Mouse (Mus musculus) stomach, embryonic 14.5 days (tissue): ENCODE data around the gene Enpp3. TPM values are rescaled to one million over a fixed set of nuclear protein-coding genes. Genes with fewer than 3 reads are reported as not detected.

Experiments
- ATAC-seq: fragments of 200-750 bp; cut with Nextera tagmentation; 2 replicates; pipeline ENCODE4 v1.8.0; 2017; ENCODE audit warnings: low read depth, moderate TSS enrichment; ENCODE audit not compliant: insufficient number of reproducible peaks, insufficient read depth, low FRiP score
- H3K27ac ChIP-seq: fragments of 300-500 bp; sonication (generic); 2 replicates; pipeline ENCODE4 v1.5.1; 2014; ENCODE audit warnings: mild to moderate bottlenecking, low read length, moderate library complexity, mixed read lengths
- H3K27me3 ChIP-seq: fragments of 300-500 bp; sonication (generic); 2 replicates; pipeline ENCODE4 v1.6.1; 2014; ENCODE audit warnings: low read length, control low read depth, mixed read lengths; ENCODE audit not compliant: control insufficient read depth, insufficient read depth
- H3K36me3 ChIP-seq: fragments of 300-500 bp; sonication (generic); 2 replicates; pipeline ENCODE4 v1.6.1; 2014; ENCODE audit warnings: mild to moderate bottlenecking, control low read depth, low read length, moderate library complexity, mixed read lengths; ENCODE audit not compliant: control insufficient read depth, insufficient read depth
- H3K4me1 ChIP-seq: fragments of 300-500 bp; sonication (generic); 2 replicates; pipeline ENCODE4 v1.6.1; 2014; ENCODE audit warnings: low read length, control low read depth, mixed read lengths; ENCODE audit not compliant: control insufficient read depth, insufficient read depth
- H3K4me2 ChIP-seq: fragments of 300-500 bp; sonication (generic); replicated peaks from 2 replicates; pipeline ENCODE4 v1.6.1; 2014; ENCODE audit warnings: low read depth, low read length, control low read depth
- H3K4me3 ChIP-seq: fragments of 300-500 bp; sonication (generic); 2 replicates; pipeline ENCODE4 v1.5.1; 2014; ENCODE audit warnings: low read depth, low read length, control low read depth
- H3K9ac ChIP-seq: fragments of 300-500 bp; sonication (generic); replicated peaks from 2 replicates; pipeline ENCODE4 v1.6.1; 2014; ENCODE audit warnings: low read depth, mild to moderate bottlenecking, control low read depth, low read length, moderate library complexity, mixed read lengths
- H3K9me3 ChIP-seq: fragments of 300-500 bp; sonication (generic); 2 replicates; pipeline ENCODE4 v1.6.1; 2016; ENCODE audit warnings: low read depth, low read length, control low read depth; ENCODE audit not compliant: control insufficient read depth
- WGBS: fragments of 180-500 bp; shearing (Covaris S2); extraction: QIAGEN DNeasy Blood & Tissue Kit; methylation state at CpG from one replicate; pipeline ENCODE4 v1.1.7; 2014; 5-methylcytosine and 5-hydroxymethylcytosine counted together
- polyA plus RNA-seq: library from polyadenylated mRNA; unstranded; fragments of >200 nt; fragmentation: Nextera tagmentation; extraction: Ambion mirVana; gene quantifications from 2 replicates; pipeline ENCODE4 v1.2.1, GENCODE M21; 2014

Enpp3 gene
- polyA plus RNA-seq, 1 experiment from 2014 or later = 9.1 TPM

DNA sequence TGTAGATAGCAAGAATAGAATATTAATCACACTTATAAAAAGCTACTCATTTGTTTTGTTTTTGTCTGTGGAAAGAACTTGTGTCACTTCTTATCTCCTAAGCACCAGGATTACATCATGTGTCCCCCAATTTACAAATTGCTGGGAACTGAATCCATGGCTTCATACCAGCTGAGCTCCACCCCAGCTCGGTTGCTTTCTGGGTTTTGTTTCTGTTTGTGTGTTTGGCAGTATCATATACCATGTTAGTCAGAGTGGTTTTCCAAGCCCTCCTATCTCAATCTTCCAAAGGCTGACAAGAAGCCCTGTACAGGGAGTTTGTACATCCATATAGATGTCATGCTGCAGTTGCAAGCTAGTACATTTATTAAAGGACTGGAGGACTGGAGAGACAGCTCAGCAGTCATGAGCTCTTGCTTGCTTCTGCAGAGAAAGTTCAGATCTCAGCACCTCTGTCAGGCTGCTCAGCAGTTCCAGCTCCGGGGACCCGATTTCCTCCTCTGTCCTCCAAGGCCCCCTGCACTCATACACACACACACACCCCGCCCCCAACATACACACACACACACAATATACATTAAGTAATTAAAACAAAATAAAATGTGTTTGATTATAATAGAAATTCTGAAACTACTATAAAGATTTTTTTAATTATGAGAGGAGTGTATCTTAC, 6.1 kb downstream of the Enpp3 start:
- WGBS = 44% methylated on average over 4 of the region's 4 CpGs
- no peaks in the 10 kb centered on the region for H3K9me3 ChIP-seq
- no peak overlapping the region for H3K4me3 ChIP-seq
- H3K4me2 ChIP-seq = 0 out of 2 replicates have a peak overlapping the region, but pooled peaks have one; percentile 26
- no peaks in the 10 kb centered on the region for H3K27me3 ChIP-seq
- peaks cover 10% of the 10 kb centered on the region; the same call in 1 of the 2 replicates for H3K4me1 ChIP-seq
- no peak for ATAC-seq
- no peaks in the 10 kb centered on the region for H3K36me3 ChIP-seq
- H3K27ac ChIP-seq = no peak overlapping the region
- H3K9ac ChIP-seq = no peak overlapping the region

DNA sequence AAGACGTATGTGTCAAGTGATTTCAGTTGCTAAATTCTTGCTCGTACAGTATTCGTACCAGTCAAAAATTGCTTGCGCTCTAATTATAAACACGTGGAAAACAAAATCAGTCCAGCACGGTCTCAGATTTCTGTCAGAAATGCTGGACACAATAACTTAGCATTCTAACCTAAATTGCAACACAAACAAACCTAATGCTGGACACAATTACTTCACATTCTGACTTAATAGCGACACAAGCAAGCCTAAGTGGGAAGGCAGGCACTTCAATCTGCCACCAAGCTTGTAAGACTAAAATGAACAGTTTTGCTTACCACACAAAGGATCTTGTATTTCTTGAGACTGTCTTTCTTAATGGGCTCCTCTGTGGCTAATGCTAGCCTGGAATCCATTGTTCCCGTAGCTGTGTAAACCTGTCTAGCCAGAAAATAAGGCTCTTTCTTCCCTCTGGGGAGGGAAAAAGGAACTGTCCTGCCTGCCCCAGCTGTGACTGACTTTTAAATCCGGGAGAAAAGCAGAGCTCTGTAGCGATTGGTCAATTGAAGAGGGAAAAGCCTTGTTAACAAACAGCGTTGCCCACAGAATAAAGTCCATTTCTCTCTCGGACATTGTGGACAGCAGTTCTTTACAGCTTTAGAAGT, 6.8 kb downstream of the Enpp3 start:
- Histone ChIP-seq H3K4me3 (peak overlapping the region; percentile 13; the same call in 1 of the 2 replicates), H3K4me1 (peaks cover 10% of the 10 kb centered on the region; the same call in 1 of the 2 replicates), H3K27ac (no peak overlapping the region), H3K4me2 (peak overlapping the region; percentile 26), H3K9ac (no peak overlapping the region), H3K27me3 (no peaks in the 10 kb centered on the region), H3K36me3 (no peaks in the 10 kb centered on the region), H3K9me3 (no peaks in the 10 kb centered on the region)
- 21% methylated on average over 12 of the region's 12 CpGs for WGBS
- ATAC-seq = no peak

DNA sequence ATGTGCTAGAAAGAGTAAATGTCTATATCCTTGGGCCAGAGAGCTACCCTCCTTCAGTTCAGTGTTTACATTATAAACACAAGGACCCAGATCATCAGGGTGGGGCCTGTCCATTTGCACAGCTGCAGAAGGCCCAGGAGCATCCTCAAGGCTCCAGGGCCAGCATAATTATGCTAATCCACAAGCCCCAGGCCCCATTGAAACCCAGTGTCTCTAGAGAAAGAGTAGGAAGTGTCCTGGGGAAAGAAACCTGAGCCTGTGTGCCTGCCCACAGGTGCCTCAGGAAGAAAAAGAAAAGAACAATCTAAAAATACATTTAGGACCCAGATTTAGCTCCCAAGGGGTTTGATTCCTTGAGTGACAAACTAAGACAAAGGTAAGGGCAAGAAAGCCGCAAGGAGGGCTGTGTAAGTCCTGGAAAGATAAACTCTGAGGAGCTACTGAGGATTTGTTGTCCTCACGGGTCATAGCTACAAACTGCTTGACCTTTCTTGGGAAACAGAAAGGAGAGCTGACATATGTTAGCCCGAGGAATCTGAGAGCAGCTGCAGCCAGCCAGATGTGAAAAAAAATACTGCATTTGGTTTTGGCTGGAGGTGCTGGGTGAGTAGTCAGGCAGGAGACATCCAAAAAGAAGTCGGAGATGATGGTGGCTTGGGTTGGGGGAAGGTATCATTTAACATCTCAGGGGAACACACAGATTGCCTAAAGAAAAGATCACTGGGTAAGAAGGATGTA, 7.8 kb downstream of the Enpp3 start:
- Histone ChIP-seq H3K4me2 (peak overlapping the region; percentile 26), H3K4me3 (no peak overlapping the region), H3K4me1 (peaks cover 10% of the 10 kb centered on the region; the same call in 1 of the 2 replicates), H3K27me3 (no peaks in the 10 kb centered on the region), H3K9ac (no peak overlapping the region), H3K27ac (0 out of 2 replicates have a peak overlapping the region, but pooled peaks have one; percentile 21), H3K9me3 (no peaks in the 10 kb centered on the region), H3K36me3 (no peaks in the 10 kb centered on the region)
- ATAC-seq = no peak
- 7% methylated on average over 4 of the region's 4 CpGs for WGBS

DNA sequence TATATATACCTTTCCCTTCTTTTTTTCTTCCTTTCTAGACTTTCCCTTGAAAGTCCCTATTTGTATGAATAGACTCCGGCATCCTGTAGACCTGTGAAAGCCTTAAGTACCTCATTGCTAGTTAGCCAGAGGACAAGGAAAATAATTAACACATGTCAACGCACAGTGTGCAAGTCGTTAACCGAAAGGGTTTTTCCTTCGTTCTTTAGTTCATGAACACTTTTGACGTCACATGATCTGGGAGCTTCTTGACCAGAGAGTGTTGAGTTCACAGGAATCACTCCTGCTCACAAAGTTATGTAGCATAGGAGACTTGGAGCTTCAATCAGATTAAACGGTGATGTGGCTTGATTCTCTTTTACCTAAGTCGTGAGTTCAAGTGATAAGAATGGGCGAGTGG, 10.3 kb downstream of the Enpp3 start:
- Histone ChIP-seq H3K9me3 (no peaks in the 10 kb centered on the region), H3K9ac (no peak overlapping the region), H3K4me1 (peaks cover 10% of the 10 kb centered on the region; the same call in 1 of the 2 replicates), H3K4me3 (no peak overlapping the region), H3K27ac (no peak overlapping the region), H3K4me2 (no peak overlapping the region), H3K27me3 (no peaks in the 10 kb centered on the region), H3K36me3 (no peaks in the 10 kb centered on the region)
- ATAC-seq = no peak
- WGBS = 91% methylated on average over 9 of the region's 9 CpGs

DNA sequence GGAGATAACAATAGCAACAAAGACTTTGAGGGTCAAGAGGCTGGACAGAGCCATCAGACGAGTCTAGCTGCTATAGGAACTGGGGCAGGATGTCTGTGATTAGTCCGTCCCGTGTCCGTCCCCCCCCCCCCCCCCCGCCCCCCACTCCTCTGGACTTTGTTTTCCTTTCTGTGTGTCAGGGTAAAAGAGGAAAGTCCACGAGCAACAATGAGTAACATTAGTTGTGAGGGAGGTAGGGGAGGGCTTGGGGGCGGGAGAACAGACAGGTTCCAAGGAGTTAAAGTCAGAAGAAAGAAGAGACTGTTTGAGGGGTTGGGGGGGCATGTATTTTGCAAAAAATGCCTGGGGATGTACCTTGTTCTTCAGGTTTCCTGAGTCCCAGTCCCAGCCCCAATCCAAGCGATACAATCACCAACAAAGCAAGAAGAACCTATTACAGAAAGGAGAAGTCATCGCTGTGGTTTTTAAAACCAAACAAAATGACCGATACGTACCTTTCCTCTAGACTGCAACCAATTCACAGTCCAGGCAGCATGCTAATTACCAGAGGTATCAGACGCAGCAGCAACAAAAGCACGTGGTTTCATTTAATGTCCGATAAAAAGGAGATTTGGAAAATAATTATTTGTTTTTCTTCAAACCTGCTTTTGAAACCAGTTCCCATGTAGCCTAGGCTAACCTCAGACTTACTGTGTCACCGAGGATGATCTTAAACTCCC, 11.1 kb downstream of the Enpp3 start:
- Histone ChIP-seq H3K4me3 (no peak overlapping the region), H3K4me1 (peaks cover 9% of the 10 kb centered on the region; the same call in 1 of the 2 replicates), H3K4me2 (no peak overlapping the region), H3K27me3 (no peaks in the 10 kb centered on the region), H3K27ac (no peak overlapping the region), H3K9me3 (no peaks in the 10 kb centered on the region), H3K36me3 (no peaks in the 10 kb centered on the region), H3K9ac (no peak overlapping the region)
- no peak for ATAC-seq
- WGBS = 69% methylated on average over 15 of the region's 15 CpGs

DNA sequence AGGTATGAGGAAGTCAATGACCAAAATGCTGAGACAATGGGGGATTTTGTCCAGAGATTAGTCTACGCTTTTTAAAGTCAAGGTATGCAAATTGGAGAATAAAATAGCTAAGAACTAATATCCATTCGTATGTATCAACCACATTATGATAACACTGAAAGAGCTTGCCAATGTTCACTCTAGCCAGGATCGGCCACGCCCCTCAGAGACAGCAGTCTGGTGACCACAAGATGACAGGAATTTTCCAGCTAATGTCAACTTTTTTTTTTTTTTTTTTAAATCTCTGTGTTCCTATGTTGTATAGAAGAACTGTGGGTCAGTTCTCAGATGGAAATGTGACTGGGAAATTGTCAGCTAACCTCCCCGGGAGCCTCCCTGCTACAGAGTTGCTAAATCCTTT, 12.2 kb downstream of the Enpp3 start:
- no peak overlapping the region for H3K27ac ChIP-seq
- no peak for ATAC-seq
- no peaks in the 10 kb centered on the region for H3K36me3 ChIP-seq
- H3K4me3 ChIP-seq = no peak overlapping the region
- no peak overlapping the region for H3K9ac ChIP-seq
- no peaks in the 10 kb centered on the region for H3K9me3 ChIP-seq
- H3K27me3 ChIP-seq = no peaks in the 10 kb centered on the region
- no peak overlapping the region for H3K4me2 ChIP-seq
- peaks cover 7% of the 10 kb centered on the region; the same call in 1 of the 2 replicates for H3K4me1 ChIP-seq
- WGBS = 87% methylated on average over 5 of the region's 5 CpGs

DNA sequence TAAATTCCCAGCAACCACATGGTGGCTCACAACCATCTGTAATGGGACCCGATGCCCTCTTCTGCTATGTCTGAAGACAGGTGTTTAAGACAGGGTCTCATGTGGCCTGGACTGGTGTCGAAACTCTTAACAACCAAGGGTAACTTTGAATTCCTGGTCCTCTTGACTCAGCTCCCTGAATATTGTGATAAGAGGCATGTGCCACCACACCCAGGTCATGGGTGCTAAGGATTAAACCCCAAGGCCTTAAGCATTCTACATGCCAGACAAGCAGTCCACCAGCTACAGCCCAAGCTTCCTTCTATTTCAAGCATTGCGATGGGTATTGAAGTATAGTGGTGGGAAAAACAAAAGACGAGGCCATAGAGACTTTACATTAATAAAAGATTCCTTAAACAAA, 14.5 kb downstream of the Enpp3 start:
- no peaks in the 10 kb centered on the region for H3K9me3 ChIP-seq
- no peak overlapping the region for H3K27ac ChIP-seq
- no peak for ATAC-seq
- no peak overlapping the region for H3K4me3 ChIP-seq
- no peaks in the 10 kb centered on the region for H3K36me3 ChIP-seq
- no peak overlapping the region for H3K4me2 ChIP-seq
- H3K27me3 ChIP-seq = no peaks in the 10 kb centered on the region
- H3K4me1 ChIP-seq = 0 out of 2 replicates have a peak, but pooled peaks cover 3% of the 10 kb centered on the region
- WGBS = 88% methylated on average over 4 of the region's 4 CpGs
- H3K9ac ChIP-seq = no peak overlapping the region

DNA sequence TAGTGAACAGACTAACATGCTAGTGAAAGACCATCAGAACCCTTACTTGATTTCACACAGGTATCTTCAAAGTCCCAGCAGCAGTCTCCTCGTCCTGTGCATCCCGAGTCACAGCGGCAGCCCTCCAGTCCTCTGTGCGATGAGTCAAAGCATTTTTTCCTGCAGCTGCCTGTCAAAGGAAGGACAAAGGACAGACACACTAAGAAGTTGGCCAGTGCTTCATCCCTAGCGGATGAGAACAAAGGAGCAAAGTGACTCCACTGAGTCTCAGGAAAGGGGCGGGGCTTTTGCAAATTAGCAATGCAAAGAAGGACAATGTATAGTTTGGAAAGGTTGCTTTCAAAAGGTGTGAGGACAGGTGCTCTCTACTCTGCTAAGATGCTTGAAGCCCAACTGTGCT, 16.5 kb downstream of the Enpp3 start:
- H3K27me3 ChIP-seq = no peaks in the 10 kb centered on the region
- WGBS = 44% methylated on average over 6 of the region's 6 CpGs
- peaks cover 5% of the 10 kb centered on the region; the same call in 1 of the 2 replicates for H3K4me1 ChIP-seq
- no peak overlapping the region for H3K27ac ChIP-seq
- H3K4me2 ChIP-seq = no peak overlapping the region
- no peak overlapping the region for H3K4me3 ChIP-seq
- H3K9me3 ChIP-seq = no peaks in the 10 kb centered on the region
- H3K36me3 ChIP-seq = no peaks in the 10 kb centered on the region
- ATAC-seq = no peak
- H3K9ac ChIP-seq = no peak overlapping the region
